Mouse (Mus musculus) MEL (cell line): ENCODE data around the gene Nsun6. TPM values are rescaled to one million over a fixed set of nuclear protein-coding genes. Genes with fewer than 3 reads are reported as not detected.

Source experiments
- DNase-seq: peaks from one replicate; pipeline ENCODE4 v3.0.0; 2011; ENCODE audit warnings: low read depth, low spot score
- H3K27ac ChIP-seq: 2 replicates; pipeline ENCODE4 v1.5.1; 2012; ENCODE audit warnings: low read depth, mild to moderate bottlenecking, control low read depth, low read length, moderate library complexity; ENCODE audit not compliant: control insufficient read depth
- H3K27me3 ChIP-seq, 2 experiments: fragments of 150-350 bp in 1 of 2; sonication (generic) in 1 of 2; 2 replicates each; pipeline ENCODE4 v1.6.1; 2012; ENCODE audit warnings: low read length in 2 of 2, mild to moderate bottlenecking in 2 of 2, improper control_type of control experiment in 1 of 2, moderate library complexity in 1 of 2; ENCODE audit not compliant: insufficient read depth in 2 of 2, control insufficient read depth in 1 of 2
- H3K36me3 ChIP-seq, 2 experiments: 2 replicates each; pipeline ENCODE4 v1.6.1; 2012 to 2014; ENCODE audit warnings: low read length in 2 of 2, improper control_type of control experiment in 1 of 2, inconsistent platforms in 1 of 2, mild to moderate bottlenecking in 1 of 2; ENCODE audit not compliant: insufficient read depth in 2 of 2, control insufficient read depth in 1 of 2
- H3K4me1 ChIP-seq, 2 experiments: fragments of 150-350 bp in 1 of 2; sonication (generic) in 1 of 2; 2 replicates each; pipeline ENCODE4 v1.6.1; 2012; ENCODE audit warnings: low read length in 2 of 2, improper control_type of control experiment in 1 of 2, mild to moderate bottlenecking in 1 of 2; ENCODE audit not compliant: insufficient read depth in 2 of 2, control insufficient read depth in 1 of 2
- H3K4me3 ChIP-seq, 2 experiments: fragments of 150-350 bp in 1 of 2; sonication (generic) in 1 of 2; 2 replicates each; pipeline ENCODE4 v1.5.1; 2012; ENCODE audit warnings: low read depth in 2 of 2, low read length in 2 of 2, mild to moderate bottlenecking in 2 of 2, moderate library complexity in 2 of 2, control low read depth in 1 of 2, improper control_type of control experiment in 1 of 2; ENCODE audit not compliant: control insufficient read depth in 1 of 2, insufficient read depth in 1 of 2
- H3K79me2 ChIP-seq: 2 replicates; pipeline ENCODE4 v1.6.1; 2012; ENCODE audit warnings: mild to moderate bottlenecking, low read length, moderate library complexity; ENCODE audit not compliant: control insufficient read depth, poor library complexity, insufficient read depth
- H3K9ac ChIP-seq: 2 replicates; pipeline ENCODE4 v1.6.1; 2012; ENCODE audit warnings: low read depth, mild to moderate bottlenecking, control low read depth, low read length, moderate library complexity; ENCODE audit not compliant: control insufficient read depth, poor library complexity, severe bottlenecking
- H3K9me3 ChIP-seq: fragments of 150-350 bp; sonication (generic); replicated peaks from 2 replicates; pipeline ENCODE4 v1.6.1; 2012; ENCODE audit warnings: mild to moderate bottlenecking, low read length, improper control_type of control experiment, moderate library complexity; ENCODE audit not compliant: insufficient read depth
- BHLHE40 ChIP-seq: IDR thresholded peaks from 2 replicates; pipeline ENCODE4 v1.6.1; 2012; ENCODE audit warnings: low read depth, mild to moderate bottlenecking, inconsistent platforms, low read length, improper control_type of control experiment, borderline replicate concordance
- CHD2 ChIP-seq: IDR thresholded peaks from 2 replicates; pipeline ENCODE4 v1.6.1; 2011; ENCODE audit warnings: low read length, improper control_type of control experiment
- E2F4 ChIP-seq: IDR thresholded peaks from 2 replicates; pipeline ENCODE4 v1.6.1; 2011; ENCODE audit warnings: low read depth, low read length, improper control_type of control experiment, borderline replicate concordance
- MAX ChIP-seq: IDR thresholded peaks from 2 replicates; pipeline ENCODE4 v1.6.1; 2011; ENCODE audit warnings: low read length, improper control_type of control experiment
- MAZ ChIP-seq: IDR thresholded peaks from 2 replicates; pipeline ENCODE4 v1.6.1; 2012; ENCODE audit warnings: low read depth, mild to moderate bottlenecking, inconsistent platforms, low read length, improper control_type of control experiment
- MXI1 ChIP-seq: IDR thresholded peaks from 2 replicates; pipeline ENCODE4 v1.6.1; 2011; ENCODE audit warnings: mild to moderate bottlenecking, low read depth, low read length, improper control_type of control experiment
- MYB ChIP-seq: IDR thresholded peaks from 2 replicates; pipeline ENCODE4 v1.6.1; 2011; ENCODE audit warnings: mild to moderate bottlenecking, low read depth, low read length, improper control_type of control experiment
- MYC ChIP-seq: IDR thresholded peaks from 2 replicates; pipeline ENCODE4 v1.6.1; 2011; ENCODE audit warnings: low read depth, mild to moderate bottlenecking, low read length, improper control_type of control experiment, moderate library complexity
- POLR2AphosphoS5 ChIP-seq: IDR thresholded peaks from 2 replicates; pipeline ENCODE4 v1.6.1; 2012; ENCODE audit warnings: low read depth, borderline replicate concordance, mild to moderate bottlenecking, inconsistent platforms, low read length, moderate library complexity, mixed read lengths
- RAD21 ChIP-seq: IDR thresholded peaks from 2 replicates; pipeline ENCODE4 v1.6.1; 2011; ENCODE audit warnings: mild to moderate bottlenecking, low read depth, low read length, improper control_type of control experiment
- SMC3 ChIP-seq: IDR thresholded peaks from 2 replicates; pipeline ENCODE4 v1.6.1; 2011; ENCODE audit warnings: low read depth, low read length, improper control_type of control experiment
- TBP ChIP-seq: IDR thresholded peaks from 2 replicates; pipeline ENCODE4 v1.8.0; 2011; ENCODE audit warnings: low read depth, low read length, improper control_type of control experiment
- TCF12 ChIP-seq: IDR thresholded peaks from 2 replicates; pipeline ENCODE4 v1.6.1; 2014; ENCODE audit warnings: low read depth, mild to moderate bottlenecking, inconsistent platforms, low read length, improper control_type of control experiment, moderate library complexity
- UBTF ChIP-seq: IDR thresholded peaks from 2 replicates; pipeline ENCODE4 v1.6.1; 2012; ENCODE audit warnings: low read depth, mild to moderate bottlenecking, inconsistent platforms, low read length, improper control_type of control experiment, moderate library complexity, borderline replicate concordance; ENCODE audit not compliant: insufficient read depth
- USF1 ChIP-seq: IDR thresholded peaks from 2 replicates; pipeline ENCODE4 v1.6.1; 2014; ENCODE audit warnings: low read depth, mild to moderate bottlenecking, inconsistent platforms, low read length, improper control_type of control experiment, moderate library complexity
- USF2 ChIP-seq, 2 experiments: IDR thresholded peaks; 2 replicates each; pipeline ENCODE4 v1.6.1; 2011 to 2012; ENCODE audit warnings: improper control_type of control experiment in 2 of 2, low read length in 2 of 2, borderline replicate concordance in 1 of 2, inconsistent platforms in 1 of 2, low read depth in 1 of 2, mild to moderate bottlenecking in 1 of 2; ENCODE audit not compliant: insufficient read depth in 1 of 2
- ZC3H11A ChIP-seq: IDR thresholded peaks from 2 replicates; pipeline ENCODE4 v1.6.1; 2012; ENCODE audit warnings: low read depth, mild to moderate bottlenecking, inconsistent platforms, low read length, improper control_type of control experiment
- ZNF384 ChIP-seq: IDR thresholded peaks from 2 replicates; pipeline ENCODE4 v1.6.1; 2012; ENCODE audit warnings: low read depth, mild to moderate bottlenecking, inconsistent platforms, low read length, improper control_type of control experiment
- polyA plus RNA-seq, 2 experiments: library from polyadenylated mRNA; stranded (reverse) in 1 of 2; unstranded in 1 of 2; fragments of >175 nt in 1 of 2; fragments of >200 nt in 1 of 2; gene quantifications; 2 replicates each; pipeline versions ENCODE4 v1.2.1 to v1.2.4; 2012; ENCODE audit warnings: low replicate concordance in 2 of 2, low read depth in 1 of 2; ENCODE audit not compliant: insufficient read length in 2 of 2, insufficient read depth in 1 of 2, missing spikeins in 1 of 2
- total RNA-seq: library from RNA; depleted of rRNA; stranded (reverse); fragments of 300-350 nt; gene quantifications from 2 replicates; pipeline ENCODE4 v1.2.3, GENCODE M21; 2012

The Nsun6 gene
- total and polyA plus RNA-seq, 3 experiments, result 5.4 to 6.3 TPM; not detected in 1

GRCm38 (mm10) chr2:15087308-15087707, 32.4 kb upstream of the Nsun6 start:
- TF ChIP-seq USF1, result no peak
- TF ChIP-seq ZNF384, result no peak
- TF ChIP-seq TCF12, result no peak
- TF ChIP-seq TBP, result no peak
- no peak for TF ChIP-seq MXI1
- TF ChIP-seq RAD21, result no peak
- TF ChIP-seq MAZ, result no peak
- Histone ChIP-seq H3K27ac (no peak overlapping the region), H3K9me3 (no peaks in the 10 kb centered on the region), H3K4me1 (peaks cover 4 to 5% of the 10 kb centered on the region in 2 experiments), H3K9ac (no peak overlapping the region), H3K4me3 (no peak overlapping the region), H3K36me3 (peaks cover 0 to 8% of the 10 kb centered on the region in 2 experiments; a peak in 2 of 4 replicates), H3K79me2 (no peaks in the 10 kb centered on the region), H3K27me3 (no peaks in the 10 kb centered on the region; a peak in 1 of 4 replicates)
- no peak for DNase-seq

GRCm38 (mm10) chr2:15083702-15084101, 28.8 kb upstream of the Nsun6 start:
- Histone ChIP-seq H3K4me3 (no peak overlapping the region), H3K4me1 (no peaks in the 10 kb centered on the region), H3K79me2 (no peaks in the 10 kb centered on the region), H3K27ac (no peak overlapping the region), H3K36me3 (no peaks in the 10 kb centered on the region; a peak in 1 of 4 replicates), H3K27me3 (no peaks in the 10 kb centered on the region; a peak in 1 of 4 replicates), H3K9me3 (no peaks in the 10 kb centered on the region), H3K9ac (no peak overlapping the region)
- no peak for DNase-seq
- no peak for TF ChIP-seq USF2 (IDR thresholded peaks at IDR 0.05; ENCODE audit: borderline replicate concordance in 1 of 2, insufficient read depth in 1 of 2, low read depth in 1 of 2, low read length in 2 of 2)
- TF ChIP-seq CHD2, result no peak
- no peak for TF ChIP-seq MAX
- TF ChIP-seq UBTF, result no peak
- no peak for TF ChIP-seq SMC3
- no peak for TF ChIP-seq MYB
- TF ChIP-seq E2F4, result no peak
- no peak for TF ChIP-seq MYC

- DNase-seq, result no peak
- H3K4me1 ChIP-seq, result no peaks in the 10 kb centered on the region
- H3K79me2 ChIP-seq, result peaks cover 2% of the 10 kb centered on the region; the same call in 1 of the 2 replicates
- no peaks in the 10 kb centered on the region for H3K27me3 ChIP-seq
- TF ChIP-seq MAZ (no peak), BHLHE40 (no peak), ZC3H11A (no peak), POLR2AphosphoS5 (no peak), MYC (no peak), USF2 (IDR thresholded peaks at IDR 0.05; ENCODE audit: borderline replicate concordance in 1 of 2, insufficient read depth in 1 of 2, low read depth in 1 of 2, low read length in 2 of 2) (no peak)
- TF ChIP-seq, all 39 proteins: peak for 0
- no peaks in the 10 kb centered on the region for H3K9me3 ChIP-seq
- H3K4me3 ChIP-seq, result no peak overlapping the region
- H3K36me3 ChIP-seq, result peaks cover 0 to 1% of the 10 kb centered on the region in 2 experiments; a peak in 1 of 4 replicates
- no peak overlapping the region for H3K27ac ChIP-seq
- no peak overlapping the region for H3K9ac ChIP-seq
Measured at GRCm38 (mm10) chr2:15067091-15067490, 12.2 kb upstream of the Nsun6 start.
